Mouse (Mus musculus) C2C12 (cell line): Measurements from ENCODE around the gene Gda.

Experiments used
- CTCF ChIP-seq: IDR thresholded peaks from one replicate; pipeline ENCODE4 v1.5.1; 2011; ENCODE audit not compliant: control insufficient read depth, insufficient read depth, insufficient read length
- MAX ChIP-seq: IDR thresholded peaks from one replicate; pipeline ENCODE4 v1.6.1; 2011; ENCODE audit warnings: mild to moderate bottlenecking, control low read depth
- MYOD1 ChIP-seq: IDR thresholded peaks from one replicate; pipeline ENCODE4 v1.6.1; 2011; ENCODE audit warnings: low read depth; ENCODE audit not compliant: control insufficient read depth, insufficient read length

DNA sequence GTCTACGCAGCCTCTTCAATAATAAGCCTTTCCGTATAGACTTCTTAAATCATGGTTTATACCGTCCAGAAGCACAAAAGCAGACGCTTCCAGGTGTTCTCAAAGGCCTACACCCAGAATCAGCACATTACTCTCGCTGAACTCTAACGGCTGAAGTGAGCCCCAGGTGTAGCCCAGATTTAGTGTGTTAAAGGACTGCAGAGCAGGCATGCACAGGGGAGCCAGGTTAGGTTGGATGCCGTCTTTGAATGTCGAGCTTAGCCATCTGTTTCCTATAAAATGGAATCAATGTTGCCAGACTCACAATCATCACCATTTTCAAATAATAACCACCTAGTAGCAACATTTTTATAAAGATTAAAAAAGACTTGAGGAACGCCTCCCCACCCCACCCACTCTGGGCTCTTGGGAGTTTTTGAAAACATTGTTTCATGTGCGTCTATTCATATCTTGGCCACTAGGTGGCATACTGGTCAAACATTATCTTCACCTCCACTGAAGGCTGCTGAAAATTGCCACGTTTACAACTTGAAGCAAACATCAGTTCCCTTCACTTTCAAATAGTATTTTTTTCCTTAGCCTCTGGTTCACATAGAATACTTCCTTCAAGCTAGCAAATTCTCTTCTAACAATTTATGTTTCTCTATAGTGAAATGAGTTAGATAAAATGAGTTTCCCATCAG lies 100.0 kb downstream of the Gda start:
- no peak for TF ChIP-seq CTCF
- TF ChIP-seq MYOD1: no peak
- no peak for TF ChIP-seq MAX
